Mouse (Mus musculus) neural tube, embryonic 13.5 days (tissue): ENCODE data around the gene Fst. TPM values are rescaled to one million over a fixed set of nuclear protein-coding genes. Genes with fewer than 3 reads are reported as not detected.

Experiments
- ATAC-seq: fragments of 200-750 bp; cut with Nextera tagmentation; 2 replicates; pipeline ENCODE4 v1.8.0; 2017; ENCODE audit warnings: low read depth, mild to moderate bottlenecking, moderate TSS enrichment, moderate library complexity
- H3K27ac ChIP-seq: fragments of 300-500 bp; sonication (generic); replicated peaks from 2 replicates; pipeline ENCODE4 v1.5.1; 2015; ENCODE audit warnings: moderate library complexity, mild to moderate bottlenecking, inconsistent platforms
- H3K27me3 ChIP-seq: fragments of 300-500 bp; sonication (generic); 2 replicates; pipeline ENCODE4 v1.6.1; 2015; ENCODE audit warnings: mild to moderate bottlenecking, inconsistent platforms
- H3K36me3 ChIP-seq: fragments of 300-500 bp; sonication (generic); 2 replicates; pipeline ENCODE4 v1.6.1; 2015; ENCODE audit warnings: mild to moderate bottlenecking, inconsistent platforms
- H3K4me1 ChIP-seq: fragments of 300-500 bp; sonication (generic); replicated peaks from 2 replicates; pipeline ENCODE4 v1.6.1; 2015; ENCODE audit warnings: inconsistent platforms
- H3K4me2 ChIP-seq: fragments of 300-500 bp; sonication (generic); 2 replicates; pipeline ENCODE4 v1.6.1; 2015; ENCODE audit warnings: inconsistent platforms, mild to moderate bottlenecking, moderate library complexity
- H3K4me3 ChIP-seq: fragments of 300-500 bp; sonication (generic); 2 replicates; pipeline ENCODE4 v1.5.1; 2015; ENCODE audit warnings: mild to moderate bottlenecking, inconsistent platforms
- H3K9ac ChIP-seq: fragments of 300-500 bp; sonication (generic); 2 replicates; pipeline ENCODE4 v1.6.1; 2015; ENCODE audit warnings: moderate library complexity, mild to moderate bottlenecking, inconsistent platforms
- H3K9me3 ChIP-seq: fragments of 300-500 bp; sonication (generic); 2 replicates; pipeline ENCODE4 v1.6.1; 2016; ENCODE audit warnings: inconsistent platforms
- WGBS: fragments of 180-500 bp; shearing (Covaris S2); methylation state at CpG from one replicate; pipeline ENCODE4 v1.1.7; 2015; 5-methylcytosine and 5-hydroxymethylcytosine counted together
- polyA plus RNA-seq: library from polyadenylated mRNA; unstranded; fragments of >200 nt; fragmentation: Nextera tagmentation; extraction: Ambion mirVana; gene quantifications from 2 replicates; pipeline ENCODE4 v1.2.1, GENCODE M21; 2015

The Fst gene
- polyA plus RNA-seq, 1 experiment from 2014 or later: 9.6 TPM

GRCm38 (mm10) chr13:114458291-114458885 lies 363 bp downstream of the Fst start:
- no peaks in the 10 kb centered on the region for H3K9me3 ChIP-seq
- WGBS: under 1% methylated on average over 52 of the region's 56 CpGs
- no peaks in the 10 kb centered on the region for H3K36me3 ChIP-seq
- peaks cover 45% of the 10 kb centered on the region for H3K4me1 ChIP-seq
- peak overlapping the region; percentile 96 for H3K4me2 ChIP-seq
- peak overlapping the region; percentile 43 for H3K27ac ChIP-seq
- peak; percentile 77 for ATAC-seq
- peak overlapping the region; percentile 57 for H3K4me3 ChIP-seq
- H3K9ac ChIP-seq: peak overlapping the region; percentile 68
- peaks cover 61% of the 10 kb centered on the region for H3K27me3 ChIP-seq

GRCm38 (mm10) chr13:114457567-114458120 lies 1.1 kb downstream of the Fst start:
- Histone ChIP-seq H3K27ac (no peak overlapping the region), H3K9me3 (no peaks in the 10 kb centered on the region), H3K4me1 (peaks cover 45% of the 10 kb centered on the region), H3K4me2 (peak overlapping the region; percentile 96), H3K4me3 (peak overlapping the region; percentile 57), H3K9ac (0 out of 2 replicates have a peak overlapping the region, but pooled peaks have one; percentile 61), H3K27me3 (peaks cover 61% of the 10 kb centered on the region), H3K36me3 (no peaks in the 10 kb centered on the region)
- ATAC-seq: no peak
- under 1% methylated on average over 15 of the region's 15 CpGs for WGBS

- under 1% methylated on average over 44 of the region's 44 CpGs for WGBS
- peak overlapping the region; percentile 61 for H3K9ac ChIP-seq
- no peaks in the 10 kb centered on the region for H3K9me3 ChIP-seq
- H3K4me3 ChIP-seq: peak overlapping the region; percentile 57
- H3K4me2 ChIP-seq: peak overlapping the region; percentile 96
- peaks cover 45% of the 10 kb centered on the region for H3K4me1 ChIP-seq
- peaks cover 61% of the 10 kb centered on the region for H3K27me3 ChIP-seq
- H3K27ac ChIP-seq: no peak overlapping the region
- no peaks in the 10 kb centered on the region for H3K36me3 ChIP-seq
- ATAC-seq: no peak
These were observed 1.8 kb downstream of the Fst start for GRCm38 (mm10) chr13:114456766-114457566.

- Histone ChIP-seq H3K9ac (peak overlapping the region; percentile 61), H3K4me3 (peak overlapping the region; percentile 57), H3K4me2 (peak overlapping the region; percentile 96), H3K9me3 (no peaks in the 10 kb centered on the region), H3K27me3 (peaks cover 54% of the 10 kb centered on the region), H3K36me3 (no peaks in the 10 kb centered on the region), H3K27ac (no peak overlapping the region), H3K4me1 (peaks cover 45% of the 10 kb centered on the region)
- under 1% methylated on average over 14 of the region's 14 CpGs for WGBS
- ATAC-seq: no peak
These were observed 2.5 kb downstream of the Fst start for GRCm38 (mm10) chr13:114456224-114456623.

GRCm38 (mm10) chr13:114455788-114456187 lies 3.0 kb downstream of the Fst start:
- H3K4me1 ChIP-seq: peaks cover 45% of the 10 kb centered on the region
- H3K27me3 ChIP-seq: peaks cover 51% of the 10 kb centered on the region
- no peak for ATAC-seq
- WGBS: 53% methylated on average over 13 of the region's 13 CpGs
- H3K4me3 ChIP-seq: peak overlapping the region; percentile 57
- no peak overlapping the region for H3K27ac ChIP-seq
- peak overlapping the region; percentile 96 for H3K4me2 ChIP-seq
- no peaks in the 10 kb centered on the region for H3K9me3 ChIP-seq
- H3K36me3 ChIP-seq: no peaks in the 10 kb centered on the region
- 0 out of 2 replicates have a peak overlapping the region, but pooled peaks have one; percentile 61 for H3K9ac ChIP-seq

GRCm38 (mm10) chr13:114447213-114447612 lies 11.5 kb downstream of the Fst start:
- 89% methylated on average over 2 of the region's 2 CpGs for WGBS

GRCm38 (mm10) chr13:114432491-114432890 lies 26.3 kb downstream of the Fst start:
- Histone ChIP-seq H3K4me1 (no peaks in the 10 kb centered on the region), H3K9ac (no peak overlapping the region), H3K36me3 (no peaks in the 10 kb centered on the region), H3K27ac (no peak overlapping the region), H3K4me3 (no peak overlapping the region), H3K4me2 (no peak overlapping the region), H3K9me3 (no peaks in the 10 kb centered on the region), H3K27me3 (no peaks in the 10 kb centered on the region)
- ATAC-seq: no peak
- WGBS: 84% methylated on average over 5 of the region's 5 CpGs

More at GRCm38 (mm10) chr13:114447213-114447612, 11.5 kb downstream of the Fst start:
- Histone ChIP-seq H3K4me3 (no peak overlapping the region), H3K27me3 (no peaks in the 10 kb centered on the region), H3K36me3 (no peaks in the 10 kb centered on the region), H3K4me2 (no peak overlapping the region), H3K27ac (no peak overlapping the region), H3K9me3 (no peaks in the 10 kb centered on the region), H3K4me1 (no peaks in the 10 kb centered on the region), H3K9ac (no peak overlapping the region)
- ATAC-seq: no peak

- 95% methylated on average over 5 of the region's 5 CpGs for WGBS
- Histone ChIP-seq H3K4me2 (no peak overlapping the region), H3K9me3 (no peaks in the 10 kb centered on the region), H3K27me3 (no peaks in the 10 kb centered on the region), H3K4me3 (no peak overlapping the region), H3K36me3 (no peaks in the 10 kb centered on the region), H3K9ac (no peak overlapping the region), H3K27ac (no peak overlapping the region), H3K4me1 (no peaks in the 10 kb centered on the region)
- ATAC-seq: no peak
These were observed 33.5 kb downstream of the Fst start for GRCm38 (mm10) chr13:114425230-114425629.

- H3K27me3 ChIP-seq: no peaks in the 10 kb centered on the region
- no peaks in the 10 kb centered on the region for H3K36me3 ChIP-seq
- H3K9me3 ChIP-seq: no peaks in the 10 kb centered on the region
- H3K4me3 ChIP-seq: no peak overlapping the region
- ATAC-seq: no peak
- H3K4me1 ChIP-seq: no peaks in the 10 kb centered on the region
- 91% methylated on average over 8 of the region's 8 CpGs for WGBS
- no peak overlapping the region for H3K9ac ChIP-seq
- no peak overlapping the region for H3K4me2 ChIP-seq
- no peak overlapping the region for H3K27ac ChIP-seq
These were observed 38.5 kb downstream of the Fst start for GRCm38 (mm10) chr13:114420235-114420634.

- ATAC-seq: no peak
- 65% methylated on average over 3 of the region's 3 CpGs for whole genome bisulfite sequencing
These were observed 39.4 kb downstream of the Fst start for GRCm38 (mm10) chr13:114419364-114419763.

GRCm38 (mm10) chr13:114412326-114412725 lies 46.4 kb downstream of the Fst start:
- no peaks in the 10 kb centered on the region for H3K9me3 ChIP-seq

More at GRCm38 (mm10) chr13:114419364-114419763, 39.4 kb downstream of the Fst start:
- Histone ChIP-seq H3K4me1 (no peaks in the 10 kb centered on the region), H3K27me3 (no peaks in the 10 kb centered on the region), H3K4me3 (no peak overlapping the region), H3K36me3 (no peaks in the 10 kb centered on the region), H3K4me2 (no peak overlapping the region), H3K9ac (no peak overlapping the region), H3K9me3 (no peaks in the 10 kb centered on the region), H3K27ac (no peak overlapping the region)

GRCm38 (mm10) chr13:114406866-114407265 lies 51.9 kb downstream of the Fst start:
- no peak overlapping the region for H3K27ac ChIP-seq
- peaks cover 6% of the 10 kb centered on the region for H3K4me1 ChIP-seq
- 2% methylated on average over 5 of the region's 5 CpGs for WGBS
- no peak for ATAC-seq
- no peak overlapping the region for H3K9ac ChIP-seq
- no peaks in the 10 kb centered on the region for H3K27me3 ChIP-seq
- no peak overlapping the region for H3K4me2 ChIP-seq
- no peak overlapping the region for H3K4me3 ChIP-seq
- H3K9me3 ChIP-seq: no peaks in the 10 kb centered on the region
- H3K36me3 ChIP-seq: no peaks in the 10 kb centered on the region

More at GRCm38 (mm10) chr13:114412326-114412725, 46.4 kb downstream of the Fst start:
- no peaks in the 10 kb centered on the region for H3K36me3 ChIP-seq
- H3K27me3 ChIP-seq: no peaks in the 10 kb centered on the region
- no peak for ATAC-seq
- no peak overlapping the region for H3K4me3 ChIP-seq
- no peaks in the 10 kb centered on the region for H3K4me1 ChIP-seq
- H3K4me2 ChIP-seq: no peak overlapping the region
- H3K27ac ChIP-seq: no peak overlapping the region
- no peak overlapping the region for H3K9ac ChIP-seq
